Mouse (Mus musculus): ENCODE data around the gene Cnep1r1. TPM values are rescaled to one million over a fixed set of nuclear protein-coding genes. Genes with fewer than 3 reads are reported as not detected.

The Cnep1r1 gene
- 13.0 to 16.5 TPM (median 13.1 TPM) in 3 replicates for total RNA-seq (2017)

- ATAC-seq (replicated peaks; ENCODE audit: insufficient number of reproducible peaks, low FRiP score, low TSS enrichment, poor library complexity, severe bottlenecking): peak; percentile 98
These were observed at the start of gene Cnep1r1 for GRCm38 (mm10) chr8:88118456-88119036. TSS of gene Cnep1r1 (plus strand) at chr8:88118769.

GRCm38 (mm10) chr8:88082183-88082582 lies 36.4 kb upstream of the Cnep1r1 start:
- ATAC-seq (replicated peaks; ENCODE audit: insufficient number of reproducible peaks, low FRiP score, low TSS enrichment, poor library complexity, severe bottlenecking): no peak

- ATAC-seq (replicated peaks; ENCODE audit: insufficient number of reproducible peaks, low FRiP score, low TSS enrichment, poor library complexity, severe bottlenecking): no peak
These were observed 30.6 kb upstream of the Cnep1r1 start for GRCm38 (mm10) chr8:88088006-88088405.

GRCm38 (mm10) chr8:88091661-88092060 lies 26.9 kb upstream of the Cnep1r1 start:
- no peak for ATAC-seq (replicated peaks; ENCODE audit: insufficient number of reproducible peaks, low FRiP score, low TSS enrichment, poor library complexity, severe bottlenecking)

GRCm38 (mm10) chr8:88093367-88093766 lies 25.2 kb upstream of the Cnep1r1 start:
- ATAC-seq (replicated peaks; ENCODE audit: insufficient number of reproducible peaks, low FRiP score, low TSS enrichment, poor library complexity, severe bottlenecking): no peak

GRCm38 (mm10) chr8:88098856-88099255 lies 19.7 kb upstream of the Cnep1r1 start:
- no peak; the same call in 1 of the 2 replicates for ATAC-seq (replicated peaks; ENCODE audit: insufficient number of reproducible peaks, low FRiP score, low TSS enrichment, poor library complexity, severe bottlenecking)

GRCm38 (mm10) chr8:88099526-88099925 lies 19.0 kb upstream of the Cnep1r1 start:
- 0 out of 2 replicates have a peak, but pooled peaks have one; percentile 53 for ATAC-seq (replicated peaks; ENCODE audit: insufficient number of reproducible peaks, low FRiP score, low TSS enrichment, poor library complexity, severe bottlenecking)

- ATAC-seq (replicated peaks; ENCODE audit: insufficient number of reproducible peaks, low FRiP score, low TSS enrichment, poor library complexity, severe bottlenecking): no peak
These were observed 9.3 kb upstream of the Cnep1r1 start for GRCm38 (mm10) chr8:88109241-88109640.

GRCm38 (mm10) chr8:88119076-88119475 lies 507 bp downstream of the Cnep1r1 start:
- ATAC-seq (replicated peaks; ENCODE audit: insufficient number of reproducible peaks, low FRiP score, low TSS enrichment, poor library complexity, severe bottlenecking): no peak

GRCm38 (mm10) chr8:88124850-88125249 lies 6.3 kb downstream of the Cnep1r1 start:
- no peak for ATAC-seq (replicated peaks; ENCODE audit: insufficient number of reproducible peaks, low FRiP score, low TSS enrichment, poor library complexity, severe bottlenecking)

GRCm38 (mm10) chr8:88129397-88129796 lies 10.8 kb downstream of the Cnep1r1 start:
- no peak for ATAC-seq (replicated peaks; ENCODE audit: insufficient number of reproducible peaks, low FRiP score, low TSS enrichment, poor library complexity, severe bottlenecking)

- ATAC-seq (replicated peaks; ENCODE audit: insufficient number of reproducible peaks, low FRiP score, low TSS enrichment, poor library complexity, severe bottlenecking): no peak
These were observed 12.3 kb downstream of the Cnep1r1 start for GRCm38 (mm10) chr8:88130754-88131317.

- ATAC-seq (replicated peaks; ENCODE audit: insufficient number of reproducible peaks, low FRiP score, low TSS enrichment, poor library complexity, severe bottlenecking): peak; percentile 91
These were observed 19.3 kb downstream of the Cnep1r1 start, which contains the start of gene Heatr3 for GRCm38 (mm10) chr8:88137748-88138484. TSS of gene Heatr3 (plus strand) at chr8:88137855.

- ATAC-seq (replicated peaks; ENCODE audit: insufficient number of reproducible peaks, low FRiP score, low TSS enrichment, poor library complexity, severe bottlenecking): no peak
These were observed 20.7 kb downstream of the Cnep1r1 start for GRCm38 (mm10) chr8:88139256-88139655.

- ATAC-seq (replicated peaks; ENCODE audit: insufficient number of reproducible peaks, low FRiP score, low TSS enrichment, poor library complexity, severe bottlenecking): no peak
These were observed 23.1 kb downstream of the Cnep1r1 start for GRCm38 (mm10) chr8:88141629-88142028.

GRCm38 (mm10) chr8:88144041-88144440 lies 25.5 kb downstream of the Cnep1r1 start:
- ATAC-seq (replicated peaks; ENCODE audit: insufficient number of reproducible peaks, low FRiP score, low TSS enrichment, poor library complexity, severe bottlenecking): no peak

- ATAC-seq (replicated peaks; ENCODE audit: insufficient number of reproducible peaks, low FRiP score, low TSS enrichment, poor library complexity, severe bottlenecking): no peak
These were observed 32.4 kb downstream of the Cnep1r1 start for GRCm38 (mm10) chr8:88150910-88151371.

GRCm38 (mm10) chr8:88160237-88160995 lies 41.8 kb downstream of the Cnep1r1 start:
- ATAC-seq (replicated peaks; ENCODE audit: insufficient number of reproducible peaks, low FRiP score, low TSS enrichment, poor library complexity, severe bottlenecking): no peak

GRCm38 (mm10) chr8:88161439-88161838 lies 42.9 kb downstream of the Cnep1r1 start:
- ATAC-seq (replicated peaks; ENCODE audit: insufficient number of reproducible peaks, low FRiP score, low TSS enrichment, poor library complexity, severe bottlenecking): peak; percentile 78; the same call in 1 of the 2 replicates

Data from monocyte, adult 5-6 weeks (primary cell).